Mouse (Mus musculus) liver, postnatal 0 days (tissue): ENCODE measurements around the gene Map1s. TPM values are rescaled to one million over a fixed set of nuclear protein-coding genes. Genes with fewer than 3 reads are reported as not detected.

Experiments
- ATAC-seq: fragments of 200-750 bp; cut with Nextera tagmentation; 2 replicates; pipeline ENCODE4 v1.8.0; 2017; ENCODE audit warnings: mild to moderate bottlenecking, moderate library complexity
- DNase-seq: peaks from one replicate; pipeline ENCODE4 v3.0.0-alpha.2; 2016
- H3K27ac ChIP-seq: fragments of 300-500 bp; sonication (generic); 2 replicates; pipeline ENCODE4 v1.5.1; 2014; ENCODE audit warnings: antibody characterized with exemption, moderate library complexity, mild to moderate bottlenecking, low read depth
- H3K27me3 ChIP-seq: fragments of 300-500 bp; sonication (generic); 2 replicates; pipeline ENCODE4 v1.6.1; 2014; ENCODE audit warnings: low read length, control low read depth, mixed read lengths; ENCODE audit not compliant: insufficient read depth
- H3K36me3 ChIP-seq: fragments of 300-500 bp; sonication (generic); replicated peaks from 2 replicates; pipeline ENCODE4 v1.6.1; 2014; ENCODE audit warnings: mild to moderate bottlenecking, control low read depth, low read length, moderate library complexity, mixed read lengths; ENCODE audit not compliant: insufficient read depth
- H3K4me1 ChIP-seq: fragments of 300-500 bp; sonication (generic); 2 replicates; pipeline ENCODE4 v1.6.1; 2014; ENCODE audit warnings: antibody characterized with exemption, mild to moderate bottlenecking, control low read depth; ENCODE audit not compliant: insufficient read depth
- H3K4me2 ChIP-seq: fragments of 300-500 bp; sonication (generic); 2 replicates; pipeline ENCODE4 v1.6.1; 2014; ENCODE audit warnings: low read depth, mild to moderate bottlenecking, low read length, moderate library complexity, mixed read lengths
- H3K4me3 ChIP-seq: fragments of 300-500 bp; sonication (generic); 2 replicates; pipeline ENCODE4 v1.5.1; 2014; ENCODE audit warnings: low read depth, low read length
- H3K9ac ChIP-seq: fragments of 300-500 bp; sonication (generic); replicated peaks from 2 replicates; pipeline ENCODE4 v1.6.1; 2014; ENCODE audit warnings: mild to moderate bottlenecking, moderate library complexity
- H3K9me3 ChIP-seq: fragments of 300-500 bp; sonication (generic); 2 replicates; pipeline ENCODE4 v1.6.1; 2016; ENCODE audit warnings: mild to moderate bottlenecking, control low read depth, low read length, mixed read lengths
- CTCF ChIP-seq: sonication (generic); IDR thresholded peaks from 2 replicates; pipeline ENCODE4 v1.5.1; 2016; ENCODE audit warnings: antibody characterized with exemption, low read depth
- EP300 ChIP-seq: IDR thresholded peaks from 2 replicates; pipeline ENCODE4 v1.6.1; 2016; ENCODE audit warnings: antibody characterized with exemption, low read depth, mild to moderate bottlenecking
- WGBS: fragments of 180-500 bp; shearing (Covaris S2); extraction: QIAGEN DNeasy Blood & Tissue Kit; methylation state at CpG from one replicate; pipeline ENCODE4 v1.1.7; 2014; ENCODE audit not compliant: insufficient replicate concordance; 5-methylcytosine and 5-hydroxymethylcytosine counted together
- polyA plus RNA-seq: library from polyadenylated mRNA; unstranded; fragments of >200 nt; fragmentation: Nextera tagmentation; extraction: Ambion mirVana; gene quantifications from 2 replicates; pipeline ENCODE4 v1.2.1, GENCODE M21; 2015

Map1s gene
- polyA plus RNA-seq, 1 experiment from 2014 or later, result 8.7 TPM

GRCm38 (mm10) chr8:70937200-70937599 is 31.5 kb downstream of the Map1s start:
- H3K4me3 ChIP-seq, result no peak overlapping the region
- no peak overlapping the region for H3K9ac ChIP-seq
- no peaks in the 10 kb centered on the region for H3K4me1 ChIP-seq
- DNase-seq (no peak), ATAC-seq (no peak)
- TF ChIP-seq CTCF (no peak), EP300 (no peak)
- H3K27ac ChIP-seq, result no peak overlapping the region
- no peaks in the 10 kb centered on the region for H3K36me3 ChIP-seq
- 74% methylated on average over 6 of the region's 6 CpGs for WGBS
- no peaks in the 10 kb centered on the region for H3K9me3 ChIP-seq
- no peaks in the 10 kb centered on the region for H3K27me3 ChIP-seq
- H3K4me2 ChIP-seq, result no peak overlapping the region

- H3K4me1 ChIP-seq, result no peaks in the 10 kb centered on the region
- no peaks in the 10 kb centered on the region for H3K9me3 ChIP-seq
- no peak overlapping the region for H3K4me2 ChIP-seq
- 72% methylated on average over 2 of the region's 2 CpGs for WGBS
- H3K27me3 ChIP-seq, result no peaks in the 10 kb centered on the region
- DNase-seq (no peak), ATAC-seq (no peak)
- no peak overlapping the region for H3K9ac ChIP-seq
- H3K36me3 ChIP-seq, result no peaks in the 10 kb centered on the region
- no peak overlapping the region for H3K27ac ChIP-seq
- no peak overlapping the region for H3K4me3 ChIP-seq
- TF ChIP-seq CTCF (peak; percentile 22; the same call in 1 of the 2 replicates), EP300 (no peak)
Observed at GRCm38 (mm10) chr8:70941478-70941877, 35.7 kb downstream of the Map1s start.

- no peak for TF ChIP-seq EP300
- TF ChIP-seq CTCF, result no peak
- H3K27me3 ChIP-seq, result no peaks in the 10 kb centered on the region
- H3K4me2 ChIP-seq, result no peak overlapping the region
- H3K4me3 ChIP-seq, result no peak overlapping the region
- H3K9me3 ChIP-seq, result no peaks in the 10 kb centered on the region
- no peak overlapping the region for H3K27ac ChIP-seq
- DNase-seq, result no peak
- H3K4me1 ChIP-seq, result no peaks in the 10 kb centered on the region
- no peak overlapping the region for H3K9ac ChIP-seq
- ATAC-seq, result no peak
- H3K36me3 ChIP-seq, result no peaks in the 10 kb centered on the region
- WGBS, result 16% methylated on average over 1 of the region's 1 CpGs
Observed at GRCm38 (mm10) chr8:70943187-70943586, 37.5 kb downstream of the Map1s start.

GRCm38 (mm10) chr8:70949847-70950246 is 44.1 kb downstream of the Map1s start:
- no peaks in the 10 kb centered on the region for H3K9me3 ChIP-seq
- H3K4me3 ChIP-seq, result no peak overlapping the region
- no peak overlapping the region for H3K4me2 ChIP-seq
- H3K4me1 ChIP-seq, result no peaks in the 10 kb centered on the region
- WGBS, result 59% methylated on average over 1 of the region's 1 CpGs
- TF ChIP-seq CTCF (peak; percentile 41), EP300 (no peak)
- DNase-seq (no peak), ATAC-seq (no peak)
- H3K9ac ChIP-seq, result no peak overlapping the region
- no peaks in the 10 kb centered on the region for H3K36me3 ChIP-seq
- H3K27ac ChIP-seq, result no peak overlapping the region
- H3K27me3 ChIP-seq, result no peaks in the 10 kb centered on the region

- no peak overlapping the region for H3K9ac ChIP-seq
- no peak overlapping the region for H3K4me3 ChIP-seq
- no peaks in the 10 kb centered on the region for H3K9me3 ChIP-seq
- no peak overlapping the region for H3K4me2 ChIP-seq
- no peaks in the 10 kb centered on the region for H3K36me3 ChIP-seq
- H3K4me1 ChIP-seq, result no peaks in the 10 kb centered on the region
- no peaks in the 10 kb centered on the region for H3K27me3 ChIP-seq
- TF ChIP-seq CTCF, result no peak
- DNase-seq, result no peak
- no peak overlapping the region for H3K27ac ChIP-seq
- 58% methylated on average over 11 of the region's 14 CpGs for WGBS
- no peak for ATAC-seq
Observed at GRCm38 (mm10) chr8:70960703-70961472, 55.2 kb downstream of the Map1s start.

- 0% methylated on average over 3 of the region's 3 CpGs for WGBS
- ATAC-seq (peak; percentile 45), DNase-seq (peak; percentile 69)
- Histone ChIP-seq H3K9ac (no peak overlapping the region), H3K27me3 (no peaks in the 10 kb centered on the region), H3K9me3 (no peaks in the 10 kb centered on the region), H3K4me1 (no peaks in the 10 kb centered on the region), H3K27ac (no peak overlapping the region), H3K4me2 (no peak overlapping the region), H3K4me3 (no peak overlapping the region), H3K36me3 (no peaks in the 10 kb centered on the region)
- TF ChIP-seq EP300, result no peak
- TF ChIP-seq CTCF, result peak; percentile 80
Observed at GRCm38 (mm10) chr8:70964159-70964558, 58.4 kb downstream of the Map1s start.
